Mouse (Mus musculus): Measurements from ENCODE around the gene 1700020D05Rik.

1700020D05Rik gene

DNA sequence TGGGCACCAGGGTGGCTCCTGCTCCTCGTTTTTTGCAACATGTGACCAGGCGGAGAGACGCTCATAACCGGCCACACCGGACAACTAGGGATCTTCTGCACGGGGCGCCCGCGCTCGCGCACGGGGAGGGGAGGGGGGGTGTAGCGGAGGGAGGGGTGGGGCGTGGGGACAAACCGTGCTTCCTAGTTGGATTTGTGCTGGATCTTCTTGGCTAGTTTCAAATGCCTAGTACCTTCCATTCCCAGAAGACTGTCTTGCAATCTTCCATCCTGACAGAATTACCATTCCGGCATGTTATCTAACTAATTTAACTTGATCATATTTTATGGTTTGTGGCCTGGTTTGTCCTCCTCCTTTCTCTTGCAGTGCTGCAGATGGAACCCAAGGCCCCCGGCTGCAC lies at the start of gene 1700020D05Rik:
TSS of gene 1700020D05Rik (minus strand) at position 101 of the 400 bp plus-strand sequence.
- no peak for DNase-seq (ENCODE audit: low spot score)

DNA sequence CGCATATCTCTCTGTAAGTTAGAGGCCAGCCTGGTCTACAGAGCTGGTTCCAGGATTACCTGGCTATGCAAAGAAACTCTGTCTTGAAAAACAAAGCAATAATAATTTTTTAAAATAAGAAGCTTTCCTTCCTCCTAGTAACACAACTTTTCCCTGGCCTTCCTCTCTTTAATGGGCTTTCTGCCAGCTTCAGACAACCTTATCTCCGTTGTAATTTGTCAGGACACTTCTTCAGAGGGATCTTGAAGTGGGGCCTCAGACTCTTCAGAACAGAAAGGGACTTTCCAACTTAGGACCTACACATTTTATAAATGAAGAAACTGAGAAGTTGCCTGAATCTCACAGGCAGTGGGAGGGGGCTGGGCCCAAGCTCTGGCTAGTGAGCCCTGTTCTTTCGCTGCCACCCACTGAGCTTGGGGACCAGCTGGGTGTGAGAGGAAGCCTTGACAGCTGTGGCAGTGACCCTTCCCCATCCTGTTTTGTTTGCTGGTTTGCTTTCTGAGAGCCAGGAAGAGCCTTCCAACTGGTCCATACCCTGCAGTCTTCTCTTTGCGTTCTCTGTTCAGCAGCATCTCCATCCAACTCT lies 44.0 kb upstream of the 1700020D05Rik start:
- no peak for DNase-seq (ENCODE audit: low spot score)

DNA sequence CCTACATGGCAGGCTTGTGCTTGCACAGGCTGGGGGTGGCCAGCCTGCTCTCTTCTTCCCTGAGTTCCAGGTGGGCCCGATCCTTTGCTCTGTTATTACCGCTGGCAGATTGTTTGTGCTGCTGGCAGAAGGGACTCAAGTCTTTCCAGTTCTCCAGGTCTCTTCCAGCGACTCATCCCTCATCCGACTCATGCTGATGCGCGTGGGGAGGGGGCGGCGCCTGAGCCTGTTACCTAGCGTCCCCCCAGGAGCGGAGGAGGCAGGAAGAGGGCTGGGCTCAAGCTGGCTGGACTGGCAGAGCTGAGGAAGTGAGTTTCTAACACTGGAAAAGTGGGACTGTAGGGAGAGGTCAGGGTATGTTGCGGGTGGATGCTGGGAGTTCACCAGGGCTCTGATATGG lies 40.4 kb upstream of the 1700020D05Rik start:
- no peak for DNase-seq (ENCODE audit: low spot score)

DNA sequence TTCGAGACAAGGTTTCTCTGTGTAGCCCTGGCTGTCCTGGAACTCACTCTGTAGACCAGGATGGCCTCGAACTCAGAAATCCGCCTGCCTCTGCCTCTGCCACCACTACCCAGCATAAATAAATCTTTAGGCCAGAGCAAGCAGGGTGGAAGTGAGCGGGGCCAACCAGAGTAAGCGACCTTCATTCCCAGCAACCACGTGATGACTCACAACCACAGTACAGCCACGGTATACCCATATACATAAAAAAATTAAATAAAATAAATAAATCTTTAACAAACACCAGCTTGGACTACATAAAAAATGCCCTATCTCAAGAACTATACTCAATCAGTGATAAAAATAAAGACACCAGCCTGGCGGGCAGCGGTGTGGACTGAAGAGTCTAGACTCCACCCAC lies 39.8 kb upstream of the 1700020D05Rik start:
- DNase-seq (ENCODE audit: low spot score) = no peak

DNA sequence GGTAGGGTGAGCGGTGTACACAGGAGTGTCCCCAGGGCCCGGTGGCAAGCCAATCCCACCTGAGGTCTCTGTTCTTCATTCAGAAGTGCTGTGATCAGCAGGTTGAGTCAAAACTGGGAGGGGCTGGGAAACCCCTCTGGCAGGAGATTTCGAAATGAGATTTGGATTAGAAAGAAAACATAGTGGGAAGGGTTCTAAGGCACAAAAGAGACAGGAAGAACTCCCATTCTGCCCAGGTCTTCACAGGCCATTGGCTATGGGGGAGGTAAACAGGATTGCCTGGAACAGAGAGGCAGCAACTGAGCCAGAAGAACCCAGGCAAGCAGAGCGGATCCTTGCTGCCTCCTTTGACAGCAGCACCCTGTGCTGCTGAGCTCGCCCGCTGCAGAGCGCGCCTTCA lies 35.2 kb upstream of the 1700020D05Rik start:
- DNase-seq (ENCODE audit: low spot score) = no peak

DNA sequence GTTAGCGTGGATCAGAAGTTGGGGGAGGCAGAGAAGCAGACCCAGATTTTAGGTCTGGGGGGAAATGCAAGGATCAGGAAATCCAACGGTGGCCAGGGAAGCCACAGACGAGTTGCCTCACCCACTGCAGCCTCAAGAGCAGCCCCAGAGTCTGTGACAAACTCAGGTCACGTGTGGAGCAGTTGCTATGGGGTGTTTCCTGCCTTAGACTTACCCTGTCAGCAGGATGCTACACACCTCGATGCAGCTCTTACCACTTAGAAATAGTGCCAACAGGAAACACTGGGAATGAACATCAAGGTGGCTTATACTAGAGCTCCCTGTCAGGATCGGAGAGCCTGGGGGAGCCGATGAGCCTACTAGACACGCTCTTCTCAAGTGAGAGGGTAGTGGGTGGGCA lies 28.9 kb upstream of the 1700020D05Rik start:
- DNase-seq (ENCODE audit: low spot score) = no peak

DNA sequence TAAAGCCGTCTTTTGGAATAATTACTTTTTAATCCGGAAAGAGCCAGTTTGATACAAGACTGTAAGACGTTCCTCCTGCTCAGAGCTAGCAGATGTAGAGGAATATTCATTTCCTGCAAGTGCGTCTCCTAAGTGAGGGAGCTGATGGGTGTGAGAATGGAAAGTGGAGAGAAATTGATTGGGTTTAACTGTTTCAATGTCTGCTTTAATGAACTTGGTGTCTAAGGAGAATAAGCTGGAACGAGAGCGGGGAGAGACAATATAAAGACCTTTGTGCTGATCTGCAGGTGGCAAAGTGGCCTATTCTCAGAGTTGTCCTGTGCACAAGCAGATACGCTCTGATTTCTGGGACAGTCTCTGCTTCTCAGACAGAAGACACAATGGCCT lies 26.5 kb upstream of the 1700020D05Rik start:
- DNase-seq (ENCODE audit: low spot score) = no peak

DNA sequence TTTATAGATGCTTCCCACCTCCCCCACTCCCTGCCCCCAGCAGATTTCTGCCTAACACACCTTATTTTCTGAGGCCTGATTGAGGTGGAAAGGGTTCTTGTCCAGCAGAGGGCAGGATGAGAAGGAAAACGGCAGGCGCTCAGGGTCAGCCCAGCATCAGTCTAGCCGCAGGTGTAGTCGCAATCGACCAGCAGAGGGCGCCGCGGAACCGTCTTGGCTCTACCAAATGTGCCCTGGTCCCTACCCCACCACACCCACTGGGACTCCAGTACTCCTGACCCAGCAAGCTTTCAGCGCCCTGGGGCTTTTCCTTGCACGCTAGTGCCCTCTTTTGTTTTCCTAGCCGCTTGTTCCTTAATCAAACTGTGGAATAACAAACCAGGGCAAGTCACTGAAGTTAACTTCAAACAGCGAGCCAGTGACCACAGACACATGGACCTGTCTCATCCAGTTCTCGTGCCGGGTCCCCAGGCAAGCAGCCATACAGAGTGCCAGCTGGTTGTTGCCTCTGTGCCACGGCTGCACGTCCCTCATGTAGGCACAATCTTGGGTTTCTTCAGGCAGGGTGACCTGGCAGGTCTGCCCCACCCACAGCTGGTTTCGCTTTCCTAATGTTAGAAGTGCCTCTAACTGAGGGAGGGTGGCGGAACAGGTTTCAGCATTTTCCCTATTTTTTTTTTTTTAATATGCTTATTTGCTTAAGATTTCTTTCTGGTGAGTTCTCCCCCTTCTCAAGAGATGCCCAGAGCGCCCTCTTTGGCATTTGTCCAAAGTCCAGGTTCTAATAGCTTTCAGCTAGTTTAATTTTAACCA lies 25.9 kb upstream of the 1700020D05Rik start:
- DNase-seq (ENCODE audit: low spot score) = peak; percentile 95

DNA sequence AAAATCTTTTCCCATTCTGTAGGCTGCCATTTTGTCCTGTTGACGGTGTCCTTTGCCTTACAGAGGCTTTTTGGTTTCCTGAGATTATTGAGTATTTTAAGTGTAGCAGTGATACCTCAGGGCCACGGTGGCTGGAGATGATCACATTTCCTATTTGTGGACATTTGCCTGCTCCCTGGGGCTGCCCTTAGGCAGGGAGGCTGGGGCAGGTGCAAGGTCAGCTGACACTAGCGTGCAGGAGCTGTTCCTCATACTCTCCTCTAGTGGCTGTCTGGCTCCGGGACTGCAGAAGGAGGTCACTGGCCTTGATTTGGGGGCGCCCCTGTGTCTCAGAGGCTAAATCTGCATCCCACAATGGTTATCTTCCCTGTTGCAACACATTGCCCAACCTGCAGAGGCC lies 21.6 kb upstream of the 1700020D05Rik start:
- DNase-seq (ENCODE audit: low spot score) = no peak

DNA sequence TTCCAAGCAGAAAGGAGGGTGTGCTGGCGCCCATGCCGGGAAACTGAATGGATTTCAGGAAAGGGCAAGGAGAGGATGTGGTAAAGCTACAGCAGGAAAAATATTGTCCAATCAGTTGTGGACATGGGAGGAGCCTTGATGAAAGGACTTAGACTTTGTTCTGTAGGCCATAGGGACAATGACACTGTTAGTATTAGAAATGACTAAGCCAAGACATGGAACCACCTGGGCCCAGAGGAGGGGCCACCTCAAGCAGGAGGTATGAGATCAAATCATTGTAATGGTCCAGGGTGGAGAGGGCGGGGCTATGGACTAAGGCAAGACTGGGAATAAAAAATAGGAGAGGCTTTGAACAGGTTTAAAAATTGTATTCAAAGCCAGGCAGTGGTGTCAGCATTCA lies 15.1 kb upstream of the 1700020D05Rik start:
- DNase-seq (ENCODE audit: low spot score) = no peak

DNA sequence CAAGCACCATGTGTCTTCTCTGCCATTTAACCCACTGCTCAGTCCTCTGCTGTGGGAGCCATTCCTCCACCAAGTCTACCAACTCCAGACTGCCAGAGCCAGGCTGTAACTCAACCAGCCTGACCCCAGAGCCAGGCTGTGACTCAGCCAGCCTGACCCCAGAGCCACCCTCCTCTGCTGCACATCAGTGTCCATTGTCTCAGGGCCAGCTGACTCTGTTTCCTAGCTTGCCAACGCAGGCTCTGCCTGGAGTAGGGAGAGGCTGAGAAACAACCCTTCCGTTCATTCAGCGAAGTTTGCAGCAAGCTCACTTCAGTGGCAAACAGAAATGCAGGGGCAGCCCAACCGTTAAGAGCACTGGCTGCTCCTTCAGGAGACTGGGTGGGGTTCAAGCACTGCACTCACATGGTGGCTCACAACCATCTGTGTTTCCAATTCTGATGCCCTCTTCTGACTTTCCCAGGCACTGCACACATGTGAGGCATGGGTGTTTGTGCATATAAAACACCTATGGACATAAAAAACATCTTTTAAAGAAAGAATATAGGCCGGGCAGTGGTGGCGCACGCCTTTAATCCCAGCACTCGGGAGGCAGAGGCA lies 13.4 kb upstream of the 1700020D05Rik start:
- DNase-seq (ENCODE audit: low spot score) = no peak

DNA sequence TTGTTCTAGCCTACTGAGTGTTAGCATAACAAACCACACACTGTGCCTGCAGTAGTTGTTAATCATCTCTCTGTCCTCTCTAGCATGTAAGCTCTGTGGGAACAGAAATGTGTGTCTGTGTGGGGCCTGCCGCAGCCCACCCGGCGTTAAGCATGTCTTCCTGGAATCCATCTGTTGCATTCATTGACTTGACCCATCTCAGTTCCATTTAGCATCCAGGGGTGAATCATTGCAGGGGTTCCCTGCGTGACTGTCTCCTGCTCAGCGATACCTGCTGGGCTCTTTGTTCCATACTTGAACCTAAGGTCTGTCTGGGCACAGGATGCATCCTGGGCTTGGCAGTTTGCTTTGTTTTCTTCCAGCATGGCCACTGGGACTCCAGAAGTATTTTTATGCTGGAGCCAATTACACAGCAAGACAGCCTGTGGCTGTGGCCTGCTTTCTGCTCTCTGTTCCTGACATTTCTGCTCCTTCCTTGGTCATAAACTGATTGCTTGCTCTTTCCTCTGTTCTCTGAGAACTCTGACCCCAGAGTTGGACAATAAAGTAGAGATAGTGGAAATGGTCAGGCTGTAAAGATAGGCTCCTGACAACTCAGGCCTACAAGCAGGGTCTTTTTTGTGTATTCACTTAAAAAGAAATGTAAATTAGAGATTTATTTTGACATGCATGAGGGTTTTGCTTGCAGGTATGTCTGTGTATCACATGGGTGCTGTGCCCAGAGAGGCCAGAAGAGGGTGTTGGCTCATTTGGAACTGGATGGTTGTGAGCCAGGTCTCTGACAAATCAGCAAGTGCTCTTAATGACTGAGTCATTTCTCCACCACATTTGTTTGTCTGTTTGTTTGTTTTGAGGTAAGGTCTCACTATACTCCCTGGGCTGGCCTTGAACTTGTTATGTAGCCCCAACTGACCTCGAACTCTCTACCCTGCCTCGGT lies 12.5 kb upstream of the 1700020D05Rik start:
- DNase-seq (ENCODE audit: low spot score) = no peak

DNA sequence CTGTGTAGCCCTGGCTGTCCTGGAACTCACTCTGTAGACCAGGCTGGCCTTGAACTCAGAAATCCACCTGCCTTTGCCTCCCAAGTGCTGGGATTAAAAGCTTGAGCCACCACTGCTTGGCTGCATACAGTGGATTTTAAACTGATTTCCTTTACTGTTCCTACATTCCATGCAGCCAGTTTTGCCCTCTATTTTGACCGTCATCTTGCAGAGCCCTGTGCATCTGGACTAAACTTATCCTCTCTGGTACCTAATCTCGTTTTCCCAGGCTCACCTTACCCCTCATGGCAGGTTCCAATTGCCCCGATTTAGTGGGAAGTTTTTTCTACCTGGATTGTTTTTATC lies 9.4 kb upstream of the 1700020D05Rik start:
- no peak for DNase-seq (ENCODE audit: low spot score)

DNA sequence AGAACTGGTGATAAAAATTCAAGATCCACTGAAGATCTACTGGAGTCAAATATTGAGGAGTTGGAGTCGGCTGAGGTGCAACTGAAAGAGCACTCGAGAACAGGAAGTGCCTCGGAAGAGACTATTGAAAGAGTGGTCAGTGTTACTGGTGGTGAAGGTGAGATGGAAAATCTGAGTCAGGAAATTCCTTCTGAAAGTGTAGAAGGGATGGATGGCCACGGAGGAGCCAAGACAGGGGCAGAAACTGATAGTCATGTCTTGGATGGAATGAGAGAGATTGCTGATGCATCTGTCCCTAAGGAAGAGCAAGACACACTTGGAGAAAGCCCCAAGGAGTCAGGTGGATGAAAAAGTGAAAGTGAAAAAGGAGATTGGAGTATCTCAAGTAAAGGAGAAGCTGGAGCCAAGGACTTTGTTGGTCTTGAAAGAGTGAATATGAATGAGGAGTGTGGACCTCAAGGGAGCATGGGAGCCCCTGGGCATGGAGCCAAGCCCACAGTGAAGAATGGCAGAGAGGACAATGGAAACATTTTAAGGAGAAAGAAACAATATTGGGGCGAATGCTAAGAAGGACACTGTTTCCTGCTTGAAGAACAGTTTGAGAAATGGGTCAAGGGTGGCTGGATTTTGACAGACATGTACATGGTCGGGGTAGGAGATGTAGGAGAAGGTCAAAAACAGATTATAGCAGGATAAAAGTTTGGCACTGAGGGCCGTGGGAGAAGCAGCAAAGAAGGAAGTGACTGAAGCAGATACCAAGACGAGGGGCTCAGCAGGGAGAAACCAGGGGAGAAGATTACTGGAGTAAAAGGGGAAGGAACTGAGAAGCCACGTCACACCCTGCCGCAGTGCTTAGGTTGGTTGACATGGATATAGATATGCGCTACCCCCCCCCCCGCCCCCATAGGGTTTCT lies 8.8 kb upstream of the 1700020D05Rik start:
- DNase-seq (ENCODE audit: low spot score) = no peak

DNA sequence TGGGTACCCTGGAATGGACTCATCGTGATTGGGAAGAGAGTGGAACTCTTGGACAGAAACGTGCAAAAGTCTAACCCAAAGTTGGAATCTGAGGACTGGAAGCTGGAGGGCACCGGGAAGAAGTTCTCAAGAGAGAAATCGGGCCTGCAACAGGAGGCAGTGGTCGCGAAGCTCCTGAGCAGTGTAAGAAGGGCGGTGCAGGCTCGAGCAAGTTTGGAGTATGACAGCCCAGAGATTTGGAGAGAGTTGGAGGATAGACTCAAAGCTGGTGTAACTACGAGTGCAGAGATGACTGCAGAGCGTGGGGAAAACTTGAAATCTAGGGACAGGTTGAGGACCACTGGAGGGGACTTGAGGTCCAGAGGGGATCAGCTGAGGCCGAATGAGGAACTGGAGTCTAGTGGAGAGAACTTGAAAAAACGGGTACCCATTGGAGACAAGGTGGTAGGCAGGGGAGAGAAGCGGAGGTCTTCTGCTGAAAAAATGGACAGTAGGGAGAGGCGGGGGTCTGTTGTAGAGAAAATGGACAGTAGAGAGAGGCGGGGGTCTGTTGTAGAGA lies 7.6 kb upstream of the 1700020D05Rik start:
- no peak for DNase-seq (ENCODE audit: low spot score)

DNA sequence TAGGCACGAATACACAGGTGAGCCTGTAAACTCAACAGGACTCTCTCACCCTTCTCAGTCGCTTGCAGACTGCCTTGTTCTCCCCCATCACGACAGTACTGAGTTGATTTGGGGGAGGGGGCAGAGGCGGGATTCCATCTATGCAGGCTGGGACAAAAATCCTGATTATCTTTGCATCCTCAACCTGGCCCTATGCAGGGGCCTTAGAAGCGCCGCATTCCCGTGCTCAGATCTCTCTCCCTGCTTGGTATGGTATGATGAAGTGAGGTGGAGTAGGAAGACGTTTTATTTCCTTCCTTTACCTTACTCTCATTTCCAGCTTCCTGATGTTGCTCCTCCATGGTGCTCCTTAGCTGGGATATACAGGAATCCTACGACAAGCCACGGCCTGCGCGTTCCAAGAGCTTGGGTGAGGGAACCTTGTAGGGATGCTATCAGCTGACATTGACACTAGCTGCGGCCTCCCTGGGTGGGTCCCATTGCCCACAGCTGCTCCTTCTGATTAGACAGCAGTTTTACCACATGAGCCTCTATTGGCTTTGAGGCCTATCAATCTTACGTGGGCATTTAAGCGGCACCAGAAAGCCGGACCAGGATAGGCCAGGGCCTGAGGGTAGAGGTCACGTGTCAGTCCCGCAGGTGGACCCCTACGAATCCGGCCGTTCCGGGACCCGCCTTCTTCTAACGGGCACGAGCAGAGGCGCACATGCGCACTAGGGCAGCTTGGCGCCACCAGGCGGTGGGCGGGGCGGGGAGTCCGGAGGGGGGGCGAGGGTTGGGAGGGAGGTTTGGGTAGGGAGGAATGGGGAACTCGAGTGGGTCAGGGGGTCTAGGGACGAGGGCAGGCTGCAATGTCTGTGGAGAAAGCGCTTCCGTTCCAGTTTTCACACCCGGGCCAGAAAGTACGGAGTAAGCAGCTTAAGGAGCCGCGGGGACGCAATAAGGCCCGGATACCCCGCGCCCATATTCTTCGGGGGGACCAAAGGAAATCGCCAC lies 6.7 kb upstream of the 1700020D05Rik start, which contains the start of gene Snx32:
TSS of gene Snx32 (minus strand) at position 508 of the 996 bp plus-strand sequence.
- peak; percentile 79 for DNase-seq (ENCODE audit: low spot score)

DNA sequence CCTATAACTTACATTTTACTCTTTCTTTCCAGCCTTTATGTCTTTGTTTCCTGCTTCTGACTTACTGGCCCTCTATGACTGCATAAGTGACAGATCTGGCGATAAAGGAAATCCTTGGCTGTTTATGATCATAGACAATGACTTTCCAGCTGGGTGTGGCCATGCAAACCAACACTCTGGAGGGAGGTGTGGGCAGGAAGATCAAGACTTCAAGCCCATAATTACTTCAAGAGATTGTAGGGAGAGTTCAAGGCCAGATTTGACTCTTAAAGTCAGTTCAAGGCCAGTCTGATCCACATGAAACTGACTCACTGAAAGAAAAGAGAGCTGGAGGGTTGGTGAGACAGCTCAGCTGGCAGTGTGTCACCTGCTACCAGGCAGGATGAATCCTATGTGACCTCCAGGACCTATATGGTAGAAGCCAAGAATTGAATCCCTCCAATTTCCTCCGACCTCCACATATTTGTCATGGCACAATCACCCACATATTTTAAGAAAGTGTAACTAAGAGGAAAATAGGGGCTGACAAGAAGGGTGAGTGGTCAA lies 3.2 kb downstream of the 1700020D05Rik start:
- no peak for DNase-seq (ENCODE audit: low spot score)

DNA sequence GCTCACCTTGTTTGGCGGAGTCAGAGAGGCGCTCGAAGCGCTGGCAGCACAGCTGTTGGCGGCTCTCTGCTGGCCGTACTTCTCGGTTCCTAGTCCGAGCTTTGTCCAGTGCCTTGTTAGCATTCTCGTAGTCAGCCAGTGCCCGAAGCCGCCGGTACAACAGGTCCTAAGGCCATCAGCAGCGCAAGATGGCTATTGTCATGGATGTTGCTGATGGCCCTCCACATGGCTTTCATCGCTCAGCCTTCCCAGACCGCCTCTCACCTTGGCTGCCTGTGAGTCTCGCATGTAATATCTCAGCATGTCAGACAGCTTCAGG lies 7.6 kb downstream of the 1700020D05Rik start:
- DNase-seq (ENCODE audit: low spot score) = no peak

DNA sequence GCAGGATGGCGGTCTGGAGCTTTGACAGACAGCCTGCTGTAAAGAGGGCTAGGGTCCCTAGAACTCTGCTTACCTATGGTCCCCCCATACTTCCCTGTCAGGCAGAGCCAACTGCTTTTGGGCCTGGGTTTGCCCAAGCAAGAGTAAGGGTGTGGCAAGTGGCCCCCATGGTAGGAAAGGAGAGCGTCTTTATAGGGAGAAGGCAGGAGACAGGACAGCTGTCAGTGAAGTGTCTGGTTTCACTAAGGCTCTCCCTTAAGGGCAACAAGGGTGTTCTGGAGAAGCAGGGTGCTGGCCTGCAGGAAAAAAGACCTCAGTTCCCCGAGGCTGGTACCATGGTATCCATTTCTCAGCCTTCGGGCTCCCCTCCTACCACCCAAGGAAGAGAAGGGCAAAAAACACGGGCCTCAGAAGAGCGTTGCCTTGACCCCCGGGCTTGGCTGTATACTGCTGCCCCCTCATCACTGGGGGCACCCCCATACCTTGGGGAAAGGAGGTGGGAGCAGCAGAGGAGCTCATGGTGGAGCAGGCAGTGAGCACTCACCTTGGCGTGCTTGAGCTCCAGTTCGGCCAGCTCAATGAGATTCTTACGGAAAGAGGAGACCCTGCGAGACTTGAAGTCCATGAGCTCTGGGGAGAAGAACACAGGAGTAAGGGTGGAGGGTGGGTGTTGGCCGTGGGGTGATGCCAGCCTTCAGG lies 8.1 kb downstream of the 1700020D05Rik start:
- no peak for DNase-seq (ENCODE audit: low spot score)
